Mouse (Mus musculus) olfactory bulb, adult 2 months (tissue): ENCODE measurements at regions not wholly inside any gene's neighbourhood (a gene's known extent, or its start where the extent isn't known, plus 50 kb on each side); places are given as distances from the start of the nearest gene placed in this dataset.

Experiments
- CTCF ChIP-seq: fragments of 200-500 bp; IDR thresholded peaks from 2 replicates; pipeline ENCODE4 v1.5.1; 2012; ENCODE audit warnings: low read depth, mild to moderate bottlenecking, low read length, moderate library complexity; ENCODE audit not compliant: insufficient read depth
- POLR2A ChIP-seq: fragments of 200-500 bp; IDR thresholded peaks from 2 replicates; pipeline ENCODE4 v1.6.1; 2012; ENCODE audit warnings: mild to moderate bottlenecking, low read depth, low read length, moderate library complexity; ENCODE audit not compliant: insufficient read depth

GRCm38 (mm10) chr3:29889638-29890037, 658.2 kb downstream of the Mecom start:
- TF ChIP-seq CTCF (no peak), POLR2A (no peak)
